ENCODE assay signal across 8 mouse cellular contexts in the genomic region with DNA sequence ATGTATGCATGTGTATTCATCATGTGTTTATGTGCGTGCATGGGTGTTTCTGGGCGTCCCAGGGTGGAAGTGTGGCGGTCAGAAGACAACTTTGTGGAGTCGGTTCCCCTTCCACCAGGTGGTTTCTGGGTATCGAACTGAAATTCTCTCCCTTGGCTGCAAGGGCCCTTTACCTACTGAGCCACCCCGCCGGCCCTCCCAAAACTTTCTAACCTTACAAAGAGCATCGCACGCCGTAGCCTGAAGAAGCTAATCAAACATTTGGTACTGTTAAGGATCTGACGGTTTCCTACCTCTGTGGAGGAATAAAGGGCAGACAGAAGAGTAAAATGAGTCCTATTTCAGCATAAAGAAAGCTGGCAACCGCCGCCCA. TPM values are rescaled to one million over a fixed set of nuclear protein-coding genes. Genes with fewer than 3 reads are reported as not detected.
A peak's percentile ranks its signal among the peaks of the same experiment; 100 is the strongest.
DNase-seq lines count a peak whose midpoint lies in the region; ATAC-seq and TF ChIP-seq lines count a peak whose summit lies in the region.

No protein-coding gene starts in this region.

- no peaks in the 10 kb centered on the region for H3K9me3 ChIP-seq in ES-Bruce4 (replicated peaks; ENCODE audit: control insufficient read depth, insufficient read depth, low read length, poor library complexity, severe bottlenecking)
- no peaks in the 10 kb centered on the region for H3K9me3 ChIP-seq in hindbrain, embryonic 13.5 days
- H3K9me3 ChIP-seq in lung, embryonic 15.5 days = no peaks in the 10 kb centered on the region

- peak overlapping the region; percentile 71 for H3K4me2 ChIP-seq in hindbrain, embryonic 13.5 days
- peak overlapping the region; percentile 89 for H3K4me2 ChIP-seq in lung, embryonic 15.5 days

- H3K4me3 ChIP-seq in ES-Bruce4 (ENCODE audit: low read depth, low read length) = peak overlapping the region; percentile 64
- peak overlapping the region; percentile 47 for H3K4me3 ChIP-seq in embryonic fibroblast, embryonic 13.5 days (ENCODE audit: insufficient read depth, low read length)
- H3K4me3 ChIP-seq in hindbrain, embryonic 13.5 days = peak overlapping the region; percentile 58
- peak overlapping the region; percentile 61 for H3K4me3 ChIP-seq in lung, embryonic 15.5 days
- H3K4me3 ChIP-seq in small intestine, adult 2 months (ENCODE audit: low read depth, low read length) = peak overlapping the region; percentile 84

- TF ChIP-seq CTCF in ES-Bruce4 (IDR thresholded peaks at IDR 0.05; ENCODE audit: low read depth, low read length) = no peak
- TF ChIP-seq CTCF in embryonic fibroblast, embryonic 13.5 days (IDR thresholded peaks at IDR 0.05; ENCODE audit: borderline replicate concordance, insufficient read depth, low read length) = no peak
- TF ChIP-seq CTCF in small intestine, adult 2 months (IDR thresholded peaks at IDR 0.05; ENCODE audit: extremely low read depth, insufficient read length, insufficient replicate concordance, low read depth, low read length) = no peak

- H3K9ac ChIP-seq in ES-Bruce4 (ENCODE audit: low read depth, poor library complexity, severe bottlenecking) = peak overlapping the region; percentile 98
- H3K9ac ChIP-seq in hindbrain, embryonic 13.5 days = peak overlapping the region; percentile 84
- H3K9ac ChIP-seq in lung, embryonic 15.5 days = peak overlapping the region; percentile 70

- peak; percentile 11 for DNase-seq in gastrocnemius, adult 18-20 months (ENCODE audit: low spot score)
- no peak for DNase-seq in gastrocnemius, postnatal 25 days
- DNase-seq in layer of hippocampus, adult 8-10 months (ENCODE audit: low spot score in 2 of 2) = no peak

- H3K36me3 ChIP-seq in ES-Bruce4 (ENCODE audit: control insufficient read depth, insufficient read depth, low read length, poor library complexity, severe bottlenecking) = no peaks in the 10 kb centered on the region
- H3K36me3 ChIP-seq in hindbrain, embryonic 13.5 days = no peaks in the 10 kb centered on the region
- H3K36me3 ChIP-seq in lung, embryonic 15.5 days = no peaks in the 10 kb centered on the region
- H3K36me3 ChIP-seq in small intestine, adult 2 months (ENCODE audit: control insufficient read depth, insufficient read depth, low read length) = no peaks in the 10 kb centered on the region

- no peak for TF ChIP-seq EP300 in ES-Bruce4 (IDR thresholded peaks at IDR 0.05; ENCODE audit: insufficient read depth, low read depth, low read length)

- no peaks in the 10 kb centered on the region for H3K4me1 ChIP-seq in ES-Bruce4 (ENCODE audit: control insufficient read depth, insufficient read depth, low read length)
- H3K4me1 ChIP-seq in embryonic fibroblast, embryonic 13.5 days (ENCODE audit: control insufficient read depth, insufficient read depth, low read length) = no peaks in the 10 kb centered on the region; the same call in 1 of the 2 replicates
- no peaks in the 10 kb centered on the region; the same call in 1 of the 2 replicates for H3K4me1 ChIP-seq in hindbrain, embryonic 13.5 days (replicated peaks)
- peaks cover 12% of the 10 kb centered on the region; the same call in 1 of the 2 replicates for H3K4me1 ChIP-seq in lung, embryonic 15.5 days
- peaks cover 3% of the 10 kb centered on the region; the same call in 1 of the 2 replicates for H3K4me1 ChIP-seq in small intestine, adult 2 months (ENCODE audit: control insufficient read depth, insufficient read depth, insufficient read length, low read length)

- 11% methylated on average over 13 of the region's 13 CpGs for WGBS in hindbrain, embryonic 13.5 days
- 6% methylated on average over 13 of the region's 13 CpGs for WGBS in lung, embryonic 15.5 days
- WGBS in small intestine, adult 2 months = 3% methylated on average over 13 of the region's 13 CpGs

- TF ChIP-seq POLR2A in ES-Bruce4 (IDR thresholded peaks at IDR 0.05; ENCODE audit: insufficient read depth, low read length) = no peak
- TF ChIP-seq POLR2A in embryonic fibroblast, embryonic 13.5 days (IDR thresholded peaks at IDR 0.05; ENCODE audit: low read depth, low read length) = no peak
- no peak for TF ChIP-seq POLR2A in small intestine, adult 2 months (IDR thresholded peaks at IDR 0.05; ENCODE audit: low read depth, low read length)

- peak; percentile 47 for ATAC-seq in hindbrain, embryonic 13.5 days (ENCODE audit: low FRiP score)
- peak; percentile 66; the same call in 1 of the 2 replicates for ATAC-seq in lung, embryonic 15.5 days (ENCODE audit: borderline replicate concordance, extremely low read depth, low FRiP score, low TSS enrichment)

- H3K27me3 ChIP-seq in ES-Bruce4 (ENCODE audit: control insufficient read depth, insufficient read depth, low read length, poor library complexity, severe bottlenecking) = no peaks in the 10 kb centered on the region
- no peaks in the 10 kb centered on the region for H3K27me3 ChIP-seq in hindbrain, embryonic 13.5 days
- no peaks in the 10 kb centered on the region for H3K27me3 ChIP-seq in lung, embryonic 15.5 days
- no peaks in the 10 kb centered on the region for H3K27me3 ChIP-seq in small intestine, adult 2 months (ENCODE audit: control insufficient read depth, insufficient read depth, low read length)

- peak overlapping the region; percentile 33; the same call in 1 of the 2 replicates for H3K27ac ChIP-seq in ES-Bruce4 (ENCODE audit: insufficient read depth, low read length)
- no peak overlapping the region for H3K27ac ChIP-seq in embryonic fibroblast, embryonic 13.5 days (ENCODE audit: insufficient read depth, low read length)
- H3K27ac ChIP-seq in hindbrain, embryonic 13.5 days = peak overlapping the region; percentile 68
- H3K27ac ChIP-seq in lung, embryonic 15.5 days = peak overlapping the region; percentile 55; the same call in 1 of the 2 replicates
- no peak overlapping the region for H3K27ac ChIP-seq in small intestine, adult 2 months (ENCODE audit: insufficient read depth, low read depth, low read length)

RNA-seq across cellular contexts. Expression of a gene that starts 0.5 kb away (rescaled TPM):
- total RNA-seq in gastrocnemius, adult 18-20 months (2021) = 10 to 100 TPM; 31.6 to 32.1 TPM
- 10 to 100 TPM; 24.2 to 28.2 TPM for total RNA-seq in gastrocnemius, postnatal 25 days (2021)
- 33.1 and 33.2 TPM in 2 replicates for polyA plus RNA-seq in ES-Bruce4 (2011; ENCODE audit: insufficient read depth, insufficient read length, low read depth, missing spikeins)
- polyA plus RNA-seq in embryonic fibroblast, embryonic 13.5 days (2011; ENCODE audit: insufficient read length, low read depth, missing spikeins) = 31.7 and 32.2 TPM in 2 replicates
- polyA plus RNA-seq in hindbrain, embryonic 13.5 days (2015; fragmentation: Nextera tagmentation; extraction: Ambion mirVana) = 30.4 and 31.4 TPM in 2 replicates
- polyA plus RNA-seq in lung, embryonic 15.5 days (2015; fragmentation: Nextera tagmentation; extraction: Ambion mirVana) = 29.2 and 34.0 TPM in 2 replicates
- 0.39 and 0.56 TPM in 2 replicates for polyA plus RNA-seq in small intestine, adult 2 months (2012; rRNA removed)
- 10 to 100 TPM; 35.8 to 49.2 (median 41.2) TPM for total RNA-seq in layer of hippocampus, adult 8-10 months (2022)

RNA-seq across cellular contexts. Expression of a gene that starts 20.7 kb away (rescaled TPM):
- 1 to 10 TPM; 3.7 to 4.0 TPM for total RNA-seq in gastrocnemius, adult 18-20 months (2021)
- total RNA-seq in gastrocnemius, postnatal 25 days (2021) = 1 to 10 TPM; 3.7 to 5.8 TPM
- polyA plus RNA-seq in ES-Bruce4 (2011; ENCODE audit: insufficient read depth, insufficient read length, low read depth, missing spikeins) = 23.0 and 23.9 TPM in 2 replicates
- polyA plus RNA-seq in embryonic fibroblast, embryonic 13.5 days (2011; ENCODE audit: insufficient read length, low read depth, missing spikeins) = 12.2 and 14.0 TPM in 2 replicates
- 6.6 and 6.9 TPM in 2 replicates for polyA plus RNA-seq in hindbrain, embryonic 13.5 days (2015; fragmentation: Nextera tagmentation; extraction: Ambion mirVana)
- 8.8 and 9.3 TPM in 2 replicates for polyA plus RNA-seq in lung, embryonic 15.5 days (2015; fragmentation: Nextera tagmentation; extraction: Ambion mirVana)
- polyA plus RNA-seq in small intestine, adult 2 months (2012; rRNA removed) = 0.48 and 1.8 TPM in 2 replicates
- 10 to 100 TPM; 10.4 to 14.0 (median 11.0) TPM for total RNA-seq in layer of hippocampus, adult 8-10 months (2022)

RNA-seq across cellular contexts. Expression of a gene that starts 20.7 kb away (rescaled TPM):
- total RNA-seq in gastrocnemius, adult 18-20 months (2021) = 10 to 100 TPM; 33.4 to 33.9 TPM
- 10 to 100 TPM; 19.4 to 21.2 TPM for total RNA-seq in gastrocnemius, postnatal 25 days (2021)
- 50.6 and 53.6 TPM in 2 replicates for polyA plus RNA-seq in ES-Bruce4 (2011; ENCODE audit: insufficient read depth, insufficient read length, low read depth, missing spikeins)
- polyA plus RNA-seq in embryonic fibroblast, embryonic 13.5 days (2011; ENCODE audit: insufficient read length, low read depth, missing spikeins) = 34.7 and 48.3 TPM in 2 replicates
- polyA plus RNA-seq in hindbrain, embryonic 13.5 days (2015; fragmentation: Nextera tagmentation; extraction: Ambion mirVana) = 32.2 and 34.7 TPM in 2 replicates
- 25.9 and 26.1 TPM in 2 replicates for polyA plus RNA-seq in lung, embryonic 15.5 days (2015; fragmentation: Nextera tagmentation; extraction: Ambion mirVana)
- polyA plus RNA-seq in small intestine, adult 2 months (2012; rRNA removed) = 5.7 and 7.3 TPM in 2 replicates
- 10 to 100 TPM; 57.4 to 68.6 (median 67.5) TPM for total RNA-seq in layer of hippocampus, adult 8-10 months (2022)

Comparison
In these comparisons a context has a peak if more than half of its experiments do, and no peak if none do; other contexts are left out.
1. H3K27ac ChIP-seq: peak in ES-Bruce4 (single experiment), hindbrain, embryonic 13.5 days (single experiment) and lung, embryonic 15.5 days (single experiment); none in embryonic fibroblast, embryonic 13.5 days (single experiment) and small intestine, adult 2 months (single experiment).
2. RNA of a gene that starts 0.5 kb away (polyA plus RNA-seq): 29.2 to 34.0 TPM in lung, embryonic 15.5 days, 33.1 to 33.2 TPM in ES-Bruce4, 31.7 to 32.2 TPM in embryonic fibroblast, embryonic 13.5 days and 30.4 to 31.4 TPM in hindbrain, embryonic 13.5 days; 0.39 to 0.56 TPM in small intestine, adult 2 months; every median in the first group is over 10 times any median in the second.
3. Peak in every context shown above with its lines, with median percentiles within 50 percentile points of each other: H3K4me3 ChIP-seq and H3K9ac ChIP-seq.